Mouse (Mus musculus) bone marrow, adult 2 months (tissue): ENCODE results near the gene Rps15.

Experiments
- CTCF ChIP-seq: fragments of 200-500 bp; IDR thresholded peaks from 2 replicates; pipeline ENCODE4 v1.5.1; 2011; ENCODE audit warnings: low read length, control low read depth; ENCODE audit not compliant: control insufficient read depth, insufficient read depth
- POLR2A ChIP-seq: fragments of 200-500 bp; IDR thresholded peaks from 2 replicates; pipeline ENCODE4 v1.6.1; 2011; ENCODE audit warnings: low read depth, mild to moderate bottlenecking, control low read depth, low read length, borderline replicate concordance; ENCODE audit not compliant: control insufficient read depth

- TF ChIP-seq CTCF (no peak), POLR2A (no peak)
Observed at GRCm38 (mm10) chr10:80301256-80302081, 9.2 kb downstream of the Rps15 start.
